Mouse (Mus musculus): ENCODE data around the gene Nrg3.
A peak's percentile ranks its signal among the peaks of the same experiment; 100 is the strongest.

Nrg3 gene

DNA sequence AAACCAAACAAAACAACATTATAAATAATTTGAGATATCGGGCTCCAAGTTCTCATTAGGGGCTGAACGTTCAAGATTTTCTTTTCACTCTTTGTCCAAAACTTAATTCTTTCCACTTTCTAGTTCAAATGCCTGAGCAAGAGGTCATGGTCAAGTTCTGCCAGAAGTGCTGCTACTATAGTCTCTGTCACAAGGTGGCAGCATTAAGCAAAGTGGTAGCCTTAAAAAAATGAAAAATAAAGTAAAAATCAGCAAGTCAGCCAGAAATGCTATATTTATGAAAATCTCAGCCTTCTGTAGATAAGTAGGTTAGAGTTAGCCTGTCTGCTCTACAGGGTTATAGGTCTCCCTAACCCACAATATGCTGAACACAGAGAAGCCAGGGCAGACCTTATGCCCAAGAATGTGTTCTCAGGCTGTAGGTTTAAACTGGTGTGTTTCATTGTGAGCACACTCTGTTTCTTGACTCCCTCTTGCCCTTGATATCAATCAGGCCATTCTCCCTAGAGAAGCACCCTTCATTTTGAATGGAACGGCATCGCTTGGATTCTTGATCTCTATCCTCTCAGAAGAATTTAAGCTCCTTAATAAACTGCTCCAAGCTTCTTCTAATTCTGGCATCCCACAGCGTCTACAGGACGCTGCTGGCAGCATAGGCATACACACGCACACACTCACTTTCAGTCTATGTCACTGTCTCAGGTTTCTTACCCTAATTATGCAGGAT lies 480.9 kb downstream of the Nrg3 start:
- DNase-seq (ENCODE audit: low read depth, low spot score): peak; percentile 75

DNA sequence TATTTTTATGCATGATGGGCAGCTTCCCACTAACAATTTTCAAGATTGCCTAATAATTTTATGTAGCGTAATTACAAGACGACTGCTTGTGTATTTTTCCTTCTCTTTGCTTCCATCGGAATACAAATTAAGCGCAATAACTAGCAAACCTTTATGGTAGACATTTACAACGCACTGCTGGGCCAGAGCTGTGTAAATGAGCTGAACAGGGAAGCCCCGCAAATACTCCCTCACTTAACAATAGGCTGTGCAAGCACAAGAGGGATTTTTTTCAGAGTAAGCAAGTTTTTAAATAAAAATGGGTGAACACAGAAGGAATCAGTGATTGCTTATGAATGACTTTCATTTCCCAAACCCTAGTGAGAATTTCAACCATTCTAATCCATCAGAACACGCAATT lies 513.5 kb downstream of the Nrg3 start:
- DNase-seq (ENCODE audit: low read depth, low spot score): no peak

DNA sequence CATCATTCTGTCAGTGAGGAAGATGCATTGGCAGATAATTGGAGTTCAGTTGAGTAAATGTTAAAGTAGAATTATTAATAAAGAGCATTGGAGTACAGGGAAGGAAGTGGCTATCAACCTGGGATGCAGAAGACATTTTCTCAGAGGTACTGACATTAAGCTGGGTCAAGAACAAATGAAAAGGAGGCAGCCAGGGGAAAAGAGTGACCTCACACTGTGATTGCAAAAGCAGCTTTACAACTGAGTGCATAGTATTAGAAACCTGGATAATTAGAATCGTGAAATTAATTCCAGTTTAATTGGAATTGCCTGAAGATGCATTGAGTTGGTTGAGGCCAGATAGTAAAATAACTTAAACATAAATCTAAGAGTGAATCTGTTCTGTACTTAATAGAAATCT lies 535.4 kb downstream of the Nrg3 start:
- DNase-seq (ENCODE audit: low read depth, low spot score): no peak

DNA sequence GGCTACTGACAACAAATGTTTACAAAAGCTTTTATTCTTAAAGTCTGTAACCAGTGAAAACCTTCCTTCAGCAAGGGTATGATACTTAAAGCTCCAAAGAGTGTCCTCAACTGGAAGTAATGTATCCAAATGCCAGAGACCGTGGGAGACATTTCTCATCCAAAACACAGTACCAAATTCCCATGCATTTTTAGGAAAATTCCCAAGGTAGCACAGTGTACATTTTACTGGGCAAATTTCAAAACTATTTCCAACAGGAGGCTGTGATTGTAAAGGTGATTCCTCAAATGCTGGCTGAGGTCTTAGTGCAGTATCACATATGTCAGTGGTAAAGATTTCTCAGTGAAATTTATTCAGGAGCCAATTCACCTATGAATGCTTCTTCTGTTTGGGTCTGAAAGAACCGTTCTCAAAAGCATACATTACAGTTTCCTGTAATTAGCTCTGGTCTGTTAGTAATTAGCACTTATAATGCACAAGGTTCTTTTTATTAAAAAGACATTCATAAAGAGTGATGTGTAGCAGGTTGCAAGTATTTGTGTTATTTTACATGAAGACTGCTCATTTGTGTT lies 536.3 kb downstream of the Nrg3 start:
- no peak for DNase-seq (ENCODE audit: low read depth, low spot score)

DNA sequence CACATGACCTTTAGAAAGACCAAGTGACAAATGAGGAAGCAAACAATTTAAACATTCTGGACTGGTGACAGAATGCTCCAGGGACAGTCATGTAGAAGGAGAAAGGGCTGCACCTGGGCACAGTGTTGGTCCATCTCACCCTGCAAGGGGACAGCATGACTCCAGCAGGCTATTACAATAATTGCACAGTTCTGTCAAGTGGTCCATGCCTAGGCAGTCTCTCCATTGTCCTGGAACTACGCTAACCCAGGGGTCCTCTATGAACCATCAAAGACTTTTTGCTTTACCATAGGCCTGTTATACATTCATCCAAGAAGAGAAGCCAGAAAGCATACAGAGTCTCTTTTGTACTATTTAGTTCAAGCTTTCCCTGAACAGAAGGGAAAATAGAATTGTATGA lies 549.2 kb downstream of the Nrg3 start:
- DNase-seq (ENCODE audit: low read depth, low spot score): peak; percentile 10

DNA sequence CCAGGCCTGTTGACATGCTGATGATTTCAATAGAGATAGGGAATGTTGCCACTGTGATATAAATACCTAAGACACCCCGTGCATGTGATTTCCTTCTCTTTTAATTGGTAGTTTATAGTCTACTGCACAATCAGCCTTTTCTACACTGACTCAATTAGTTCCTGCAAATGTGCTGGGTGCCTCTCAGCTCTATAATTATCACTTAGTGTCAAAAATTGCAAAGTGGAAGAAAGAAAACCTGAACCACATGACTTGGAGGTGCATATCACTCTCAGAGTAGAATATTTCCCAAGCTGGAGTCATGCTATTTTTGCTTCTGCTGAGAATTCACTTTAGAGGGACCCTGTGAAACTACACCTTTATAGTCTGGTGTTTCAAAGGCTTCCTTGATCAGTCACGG lies 552.1 kb downstream of the Nrg3 start:
- DNase-seq (ENCODE audit: low read depth, low spot score): peak; percentile 61

DNA sequence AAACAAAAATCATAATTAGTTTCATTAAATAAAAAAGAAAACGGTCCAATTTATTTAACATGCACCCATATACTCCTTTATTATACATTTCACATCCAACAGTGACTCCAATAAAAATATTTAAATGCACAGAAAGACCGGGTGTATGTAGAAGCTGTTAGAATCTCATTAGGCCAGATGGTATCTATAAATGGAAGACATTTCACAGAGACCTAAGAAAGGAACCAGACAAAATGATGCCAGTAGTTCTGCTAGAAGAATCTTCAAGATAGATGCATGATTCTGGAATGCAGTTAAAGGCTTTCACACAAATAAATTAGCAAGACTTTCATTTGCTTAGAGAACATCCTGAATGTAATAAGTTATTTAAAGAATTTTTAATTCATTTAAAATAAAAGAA lies 602.3 kb downstream of the Nrg3 start:
- DNase-seq (ENCODE audit: low read depth, low spot score): peak; percentile 64

DNA sequence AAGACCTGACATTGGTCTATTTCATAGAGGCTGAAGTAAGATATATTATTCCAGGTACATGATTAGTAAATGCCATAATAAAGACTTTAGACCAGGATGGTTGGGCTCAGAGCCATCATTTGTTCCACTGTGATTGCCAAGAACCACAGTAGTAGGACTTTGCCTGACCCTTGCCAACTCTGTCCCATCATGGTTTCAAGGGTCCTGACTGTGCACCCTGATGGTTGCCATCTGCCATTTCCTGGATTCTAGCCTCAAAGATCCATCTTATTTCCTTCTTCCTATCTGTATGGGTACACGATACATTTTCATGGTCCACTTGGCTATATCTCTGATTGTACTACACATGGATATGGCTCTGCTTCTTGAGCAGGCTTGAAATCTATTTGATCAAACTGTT lies 625.3 kb downstream of the Nrg3 start:
- peak; percentile 92 for DNase-seq (ENCODE audit: low read depth, low spot score)

DNA sequence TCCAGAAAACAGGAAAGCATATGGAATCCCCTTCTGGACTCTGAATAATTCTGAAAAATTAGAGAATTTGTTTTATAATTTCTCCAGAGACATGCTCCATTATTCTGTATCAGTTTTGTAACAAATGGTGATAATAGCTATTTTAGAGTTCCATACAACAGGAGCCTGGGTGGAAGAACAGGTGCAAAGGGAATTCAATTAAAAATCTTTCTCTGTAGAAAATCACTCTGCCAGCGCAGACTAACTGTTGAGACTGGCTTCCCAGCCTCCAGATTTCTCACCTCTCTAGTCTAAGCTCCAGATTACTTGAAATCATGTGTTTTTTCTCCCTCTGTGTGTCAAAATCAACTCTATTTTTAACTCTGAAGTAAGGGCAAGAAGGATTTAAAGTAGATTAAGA lies 625.8 kb downstream of the Nrg3 start:
- DNase-seq (ENCODE audit: low read depth, low spot score): peak; percentile 91

DNA sequence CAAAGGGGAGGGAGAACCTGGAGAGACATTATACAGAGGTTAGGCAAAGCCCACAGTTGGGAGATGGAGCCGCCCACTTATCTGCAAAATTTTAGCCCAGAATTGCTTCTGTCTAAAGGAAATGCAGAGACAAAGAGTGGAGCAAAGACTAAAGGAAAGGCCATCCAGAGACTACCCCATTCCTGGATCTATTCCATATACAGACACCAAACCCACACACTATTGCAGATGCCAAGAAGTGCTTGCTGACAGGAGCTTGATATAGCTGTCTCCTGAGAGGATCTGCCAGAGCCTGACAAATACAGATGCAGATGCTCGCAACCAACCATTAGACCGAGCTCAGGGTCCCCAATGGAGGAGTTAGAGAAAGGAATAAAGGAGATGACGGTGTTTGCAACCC lies 637.9 kb downstream of the Nrg3 start:
- peak; percentile 37 for DNase-seq (ENCODE audit: low read depth, low spot score)

DNA sequence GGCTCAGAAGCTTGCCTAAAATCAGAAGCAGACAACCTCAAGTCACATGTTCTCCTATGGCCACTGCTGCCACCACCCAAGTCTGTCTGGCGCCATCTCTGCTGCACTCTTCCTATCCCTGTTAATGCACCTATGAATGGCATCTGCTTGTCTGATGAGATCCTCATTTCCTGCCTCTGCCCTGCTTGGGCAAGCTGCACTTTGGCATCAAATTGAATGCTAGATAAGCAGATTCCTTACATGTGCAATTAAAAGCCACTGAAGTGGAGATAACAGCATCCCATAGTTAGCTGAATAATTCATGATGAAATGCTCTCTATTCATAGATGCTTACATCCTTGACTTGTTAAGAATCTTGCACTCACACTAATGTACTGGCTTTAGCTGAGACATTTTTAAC lies 648.0 kb downstream of the Nrg3 start:
- peak; percentile 9 for DNase-seq (ENCODE audit: low read depth, low spot score)

DNA sequence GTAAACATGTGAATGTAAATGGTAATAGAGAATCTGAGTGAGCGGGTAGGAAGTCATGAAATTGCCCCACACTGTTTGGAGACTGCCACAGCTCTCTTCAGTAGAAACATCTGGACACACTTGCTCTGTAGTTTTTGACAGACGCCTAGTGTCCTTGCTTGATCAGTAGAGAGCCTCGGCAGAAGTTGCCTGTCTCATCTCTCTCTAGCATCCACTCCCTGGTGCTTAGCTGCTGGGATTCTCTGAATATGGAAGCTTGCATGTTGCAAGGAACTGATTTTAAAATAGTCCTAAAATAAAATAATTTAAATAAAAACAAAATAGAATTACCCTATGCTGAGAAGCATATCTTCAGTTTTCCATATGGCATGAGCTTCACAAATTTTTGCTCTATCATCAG lies 675.9 kb downstream of the Nrg3 start:
- peak; percentile 20 for DNase-seq (ENCODE audit: low read depth, low spot score)

DNA sequence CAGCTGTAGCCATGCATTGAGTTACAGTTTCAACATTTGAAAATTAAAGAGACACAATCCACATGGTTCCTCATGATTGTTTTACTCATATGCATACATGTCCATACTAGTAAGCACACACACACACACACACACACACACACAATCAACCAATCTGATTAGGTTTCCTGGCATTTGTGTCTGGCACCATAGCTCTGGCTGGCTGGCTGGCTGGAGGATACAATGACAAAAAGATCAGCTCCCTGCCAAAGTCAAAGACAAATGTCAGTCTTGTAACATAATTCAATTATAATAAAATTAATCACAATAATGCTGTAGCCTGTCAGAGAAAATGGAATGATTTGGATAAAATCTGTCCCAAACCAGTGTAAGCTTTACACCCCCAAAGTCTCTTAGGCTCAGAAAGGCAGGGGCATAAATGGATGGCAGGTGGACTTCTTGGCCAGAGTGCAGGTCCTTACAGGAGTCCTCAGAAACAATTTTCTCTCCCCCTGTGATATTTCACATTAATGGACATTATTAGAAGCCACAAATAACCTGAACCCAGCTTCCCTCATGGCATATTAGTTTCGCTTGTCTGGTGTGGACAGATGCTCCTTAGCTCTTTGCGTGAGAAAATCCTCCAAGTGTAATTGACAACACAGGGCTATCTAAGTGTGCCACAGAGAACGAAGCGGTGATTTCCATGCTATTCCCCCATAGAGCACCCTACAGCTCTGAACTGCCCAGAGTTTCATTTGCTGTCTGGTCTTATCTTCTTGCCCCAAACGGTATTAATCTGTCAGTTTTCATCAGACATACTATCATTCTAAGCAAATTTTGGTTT lies 697.4 kb downstream of the Nrg3 start:
- no peak for DNase-seq (ENCODE audit: low read depth, low spot score)

DNA sequence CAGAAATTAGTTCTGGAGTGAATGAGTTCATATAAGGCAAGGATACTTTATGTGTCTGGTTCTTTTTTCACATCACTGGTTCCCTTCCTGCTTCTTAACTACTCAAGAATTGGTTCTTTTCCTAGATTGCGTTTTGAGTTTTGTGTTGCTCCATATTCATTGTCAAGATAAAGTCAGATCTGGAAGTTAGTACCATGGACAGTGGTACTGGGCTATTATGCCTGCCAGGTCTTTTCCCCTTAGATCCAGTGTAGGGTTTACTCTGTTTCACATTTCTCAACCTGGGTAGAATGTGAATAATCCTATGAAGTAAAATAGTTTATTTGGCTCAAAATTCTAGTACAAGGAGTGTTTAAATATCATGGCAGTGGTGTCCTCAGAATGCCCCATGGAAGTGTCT lies 698.1 kb downstream of the Nrg3 start:
- no peak for DNase-seq (ENCODE audit: low read depth, low spot score)

DNA sequence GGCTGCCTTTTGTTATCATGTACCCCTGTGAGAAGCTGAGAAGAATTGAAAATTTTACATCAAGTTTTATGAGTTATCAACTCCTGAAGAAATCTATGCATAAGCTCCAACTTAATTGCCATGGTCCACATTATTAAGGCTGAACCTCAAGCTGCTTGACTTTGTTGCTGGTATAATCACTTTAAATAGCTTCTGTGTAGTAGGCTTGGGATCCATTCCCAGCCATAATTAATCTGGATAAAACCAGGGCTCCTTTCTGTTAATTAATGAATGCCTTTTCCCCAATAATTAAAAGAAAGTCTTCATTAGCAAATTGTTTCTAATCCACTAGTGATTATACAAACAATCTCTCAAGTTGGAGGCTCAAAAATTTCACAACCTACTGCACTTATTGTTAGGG lies 742.4 kb downstream of the Nrg3 start:
- no peak for DNase-seq (ENCODE audit: low read depth, low spot score)

DNA sequence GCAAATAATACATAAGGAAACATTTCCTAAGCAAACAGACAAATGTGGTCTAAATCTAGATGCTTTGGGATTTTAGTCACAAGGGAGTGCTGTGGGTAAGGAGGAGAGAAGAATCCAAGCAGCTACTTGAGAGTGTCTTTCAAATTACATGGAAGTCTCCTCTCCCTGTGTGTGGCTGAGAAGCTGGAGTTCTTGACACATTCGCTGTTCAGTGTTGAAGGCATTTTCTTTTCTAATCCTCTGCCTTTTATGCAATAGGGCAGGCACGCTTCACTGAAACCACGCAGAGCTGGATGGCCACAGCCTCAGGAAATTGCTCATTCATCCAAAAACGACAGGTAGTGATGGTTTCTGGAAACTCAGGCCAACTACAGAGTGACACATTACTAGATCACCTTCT lies 769.0 kb downstream of the Nrg3 start:
- peak; percentile 45 for DNase-seq (ENCODE audit: low read depth, low spot score)

DNA sequence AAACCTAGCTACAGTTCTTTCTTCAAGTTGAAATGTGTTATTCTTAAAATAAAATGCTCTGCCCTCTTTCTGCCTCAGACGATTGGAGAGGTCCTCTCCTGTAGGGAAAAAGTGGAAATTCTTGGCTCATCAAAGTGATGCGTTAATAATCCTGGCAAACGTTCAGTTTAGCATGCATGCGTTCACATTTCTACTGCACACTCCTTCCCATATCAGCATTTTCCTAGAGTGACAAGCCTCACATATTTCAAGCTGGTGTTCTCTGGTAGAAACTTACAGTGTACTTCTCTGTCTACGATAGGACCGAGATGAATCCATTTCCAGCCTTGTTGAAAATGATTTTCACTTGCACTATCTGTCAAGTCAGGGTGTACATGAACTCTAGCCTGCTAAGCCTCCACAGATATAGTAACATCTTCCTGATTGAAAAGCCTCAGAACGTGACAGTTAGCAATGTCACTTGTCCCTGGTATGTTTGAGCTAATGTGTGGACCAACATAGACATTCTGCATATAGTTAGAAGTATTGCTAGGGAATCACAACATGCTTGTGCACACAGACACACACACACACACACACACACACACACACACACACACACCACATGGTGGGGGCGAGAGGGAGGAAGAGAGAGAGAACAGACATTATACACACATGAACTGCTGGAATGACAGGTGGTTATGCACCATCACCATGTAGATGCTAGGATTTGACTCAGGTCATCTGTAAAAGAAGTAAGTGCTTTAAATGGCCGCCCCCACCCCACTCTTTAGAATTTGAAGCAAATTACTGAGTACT lies 770.1 kb downstream of the Nrg3 start:
- peak; percentile 37 for DNase-seq (ENCODE audit: low read depth, low spot score)

DNA sequence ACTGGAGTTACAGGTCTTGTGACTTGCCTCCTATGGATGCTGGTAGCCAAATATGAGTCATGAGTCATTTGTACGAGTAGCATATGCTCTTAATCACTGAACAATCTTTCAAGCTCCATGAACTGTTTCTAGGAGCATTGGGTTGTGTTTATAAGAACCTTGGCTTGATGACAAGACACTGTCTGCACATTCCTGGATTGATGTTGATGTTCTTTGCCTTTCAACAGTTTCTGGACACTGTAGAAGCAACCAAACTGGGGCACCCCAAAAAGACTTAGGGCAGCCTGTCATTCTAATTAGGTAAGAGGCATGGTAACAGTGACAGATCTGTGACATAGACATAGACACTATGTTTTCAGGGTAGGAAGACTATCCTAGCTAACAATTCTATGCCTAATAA lies 771.5 kb downstream of the Nrg3 start:
- DNase-seq (ENCODE audit: low read depth, low spot score): peak; percentile 40

DNA sequence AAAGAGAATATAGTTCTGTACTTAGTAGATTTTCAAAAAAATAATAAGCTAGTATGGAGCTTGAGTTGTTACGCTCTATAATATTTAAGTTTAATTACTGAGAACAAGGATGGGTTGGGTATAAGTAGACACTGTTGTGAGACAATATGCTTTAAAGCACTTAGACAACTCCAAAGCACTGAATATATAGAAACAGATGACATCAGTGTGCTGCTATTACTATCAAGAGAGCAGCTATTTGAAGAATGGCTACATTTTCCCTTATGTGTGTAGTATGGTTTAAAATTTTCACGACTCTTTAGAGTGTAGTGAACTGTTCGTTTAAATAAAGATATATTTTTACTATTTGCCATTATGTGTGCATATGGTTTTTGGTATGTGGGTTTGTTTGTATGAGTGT lies 771.9 kb downstream of the Nrg3 start:
- DNase-seq (ENCODE audit: low read depth, low spot score): no peak

DNA sequence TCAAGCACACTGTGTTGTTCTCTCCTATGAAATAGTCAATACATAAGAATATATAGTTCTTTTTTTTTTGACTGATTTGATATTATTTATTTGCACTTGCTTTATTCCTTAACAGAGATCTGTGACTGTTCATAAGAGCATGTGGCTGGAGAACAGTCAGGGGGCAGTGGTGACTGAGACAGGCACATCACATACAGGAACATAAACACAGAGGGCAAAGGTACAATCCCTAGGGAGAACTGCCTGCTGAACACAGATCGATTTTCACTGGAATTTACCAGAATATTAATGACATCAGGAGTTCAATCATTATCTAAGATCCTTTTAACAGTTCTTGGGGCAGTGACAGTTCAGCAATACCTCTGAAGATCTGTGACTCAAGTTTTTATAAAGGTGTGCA lies 812.9 kb downstream of the Nrg3 start:
- no peak for DNase-seq (ENCODE audit: low read depth, low spot score)

DNA sequence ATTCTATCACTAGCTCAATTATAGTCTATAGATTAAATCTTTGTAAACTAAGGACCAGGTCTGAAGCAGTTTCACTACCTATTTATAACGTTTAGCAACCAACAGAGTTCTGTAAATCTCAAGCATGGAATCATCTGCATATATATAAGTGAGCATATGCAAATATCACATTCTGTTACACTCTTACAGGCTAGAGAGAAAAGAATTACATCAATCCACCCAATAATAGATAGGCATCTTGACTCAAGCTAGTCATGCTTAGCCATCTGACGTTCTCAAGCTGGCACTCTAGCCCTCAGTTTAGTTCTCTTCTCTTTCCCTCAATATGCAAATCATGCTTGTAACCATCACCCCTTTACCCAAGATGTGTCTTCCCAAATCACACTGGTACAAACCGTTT lies 835.8 kb downstream of the Nrg3 start:
- peak; percentile 16 for DNase-seq (ENCODE audit: low read depth, low spot score)

DNA sequence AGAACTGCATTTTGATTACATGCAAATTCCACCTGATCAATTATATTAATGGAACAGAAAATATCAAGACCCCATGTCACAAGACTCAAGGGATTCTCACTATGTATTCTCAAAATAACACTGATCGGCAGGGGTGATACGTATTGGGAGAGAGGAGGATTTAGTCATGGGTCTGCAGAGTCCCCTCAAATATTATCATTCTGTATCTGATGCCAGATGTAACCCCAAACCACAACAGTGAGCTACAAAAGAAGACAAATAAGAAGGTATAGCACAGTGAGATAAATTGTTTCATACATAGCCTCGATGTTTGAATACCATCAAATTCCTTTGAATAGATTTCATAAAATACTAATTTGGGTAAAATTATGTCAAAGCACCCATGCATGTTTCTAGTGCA lies 842.8 kb downstream of the Nrg3 start:
- no peak for DNase-seq (ENCODE audit: low read depth, low spot score)
